Mouse (Mus musculus): ENCODE results near the gene Hist1h4f. TPM values are rescaled to one million over a fixed set of nuclear protein-coding genes. Genes with fewer than 3 reads are reported as not detected.
"Not testable (repeated sequence)": the region's sequence is repeated elsewhere in the genome, so short reads cannot be mapped to it uniquely, and the experiment has no call there.

Gene Hist1h4f
- polyA plus RNA-seq, 1 experiment from 2014 or later = 2.7 TPM

DNA sequence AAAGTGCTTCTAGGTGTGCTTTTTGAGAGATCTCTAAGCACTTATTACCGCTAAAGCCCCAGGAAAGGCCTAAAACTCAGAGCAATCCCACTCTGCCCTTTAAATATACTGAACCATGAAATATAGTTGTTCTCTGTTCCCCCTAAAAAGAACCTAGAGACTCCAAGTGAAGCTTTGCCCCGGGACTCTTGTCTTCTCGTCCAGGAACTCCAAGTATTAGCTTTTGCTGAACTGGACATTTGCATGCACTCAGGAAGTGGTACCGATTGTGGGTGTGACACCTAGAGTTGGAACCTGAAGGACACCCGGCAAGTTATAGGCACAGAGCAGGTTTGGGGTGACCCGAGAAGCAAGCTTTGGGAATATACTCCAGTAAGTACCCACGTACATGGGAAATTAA, 39.8 kb upstream of the Hist1h4f start:
- no peak overlapping the region for H3K4me3 ChIP-seq (ENCODE audit: low read depth, low read length)
- no peaks in the 10 kb centered on the region for H3K36me3 ChIP-seq (ENCODE audit: insufficient read depth)
- H3K4me2 ChIP-seq = no peak overlapping the region
- H3K9ac ChIP-seq = no peak overlapping the region
- ATAC-seq (ENCODE audit: insufficient read depth) (no peak), DNase-seq (no peak)
- no peak for TF ChIP-seq CTCF (IDR thresholded peaks at IDR 0.05; ENCODE audit: low read depth)
- no peaks in the 10 kb centered on the region for H3K9me3 ChIP-seq (ENCODE audit: low read depth, low read length)
- H3K27ac ChIP-seq (ENCODE audit: low read depth) = no peak overlapping the region
- peaks cover 4% of the 10 kb centered on the region; the same call in 1 of the 2 replicates for H3K4me1 ChIP-seq (ENCODE audit: insufficient read depth)
- H3K27me3 ChIP-seq (ENCODE audit: insufficient read depth, low read length) = no peaks in the 10 kb centered on the region
- WGBS = 87% methylated on average over 7 of the region's 7 CpGs

- peak overlapping the region; percentile 90 for H3K4me2 ChIP-seq
- DNase-seq (peak; percentile 28), ATAC-seq (ENCODE audit: insufficient read depth) (no peak)
- H3K36me3 ChIP-seq (ENCODE audit: insufficient read depth) = no peaks in the 10 kb centered on the region
- no peak for TF ChIP-seq CTCF (IDR thresholded peaks at IDR 0.05; ENCODE audit: low read depth)
- peak overlapping the region; percentile 99 for H3K27ac ChIP-seq (ENCODE audit: low read depth)
- H3K4me1 ChIP-seq (ENCODE audit: insufficient read depth) = peaks cover 12% of the 10 kb centered on the region
- no peaks in the 10 kb centered on the region for H3K27me3 ChIP-seq (ENCODE audit: insufficient read depth, low read length)
- peak overlapping the region; percentile 69 for H3K9ac ChIP-seq
- H3K9me3 ChIP-seq (ENCODE audit: low read depth, low read length) = no peaks in the 10 kb centered on the region
- H3K4me3 ChIP-seq (ENCODE audit: low read depth, low read length) = peak overlapping the region; percentile 50
- 4% methylated on average over 1 of the region's 1 CpGs for WGBS
Measured at GRCm38 (mm10) chr13:23586940-23587225, 35.4 kb upstream of the Hist1h4f start.

DNA sequence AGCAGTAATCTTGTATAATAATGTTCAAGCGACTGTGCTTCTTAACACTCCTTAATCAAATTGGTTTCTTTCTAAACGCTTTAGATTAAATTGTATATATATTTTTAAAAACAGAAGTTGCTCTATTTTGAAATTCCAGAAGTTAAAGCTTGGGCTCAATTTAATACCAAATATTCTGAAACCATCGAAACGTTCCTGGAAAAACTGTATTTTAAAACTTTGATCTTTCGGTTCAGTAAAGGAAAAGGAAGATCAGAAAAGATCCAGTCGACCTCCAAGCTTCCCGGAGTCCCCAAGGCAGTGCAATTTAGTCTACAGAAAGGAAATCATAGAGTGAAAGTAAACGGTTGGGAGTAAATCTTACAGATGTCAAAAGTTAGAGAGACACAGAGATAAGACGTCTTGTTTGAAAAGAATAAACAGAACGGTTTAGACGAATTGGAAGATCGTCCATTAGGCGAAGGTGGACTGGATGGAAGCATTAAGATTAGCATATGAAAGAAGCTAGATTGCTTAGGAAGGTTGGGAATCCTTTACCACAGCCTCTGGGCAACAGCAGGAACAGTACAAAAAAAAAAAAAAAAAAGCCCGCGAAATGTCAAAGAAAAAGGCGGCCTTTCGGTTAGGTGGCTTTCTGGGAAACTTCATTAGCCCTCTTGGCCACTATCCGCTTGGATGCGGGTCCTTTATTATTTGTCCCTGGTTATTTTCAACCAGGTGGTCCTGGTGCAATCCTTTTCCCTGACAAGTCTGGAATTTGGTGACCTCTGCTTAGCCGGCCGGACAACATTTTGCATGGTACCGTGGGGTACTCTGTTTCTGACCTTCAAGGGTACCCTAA, 34.9 kb upstream of the Hist1h4f start:
- WGBS = 2% methylated on average over 22 of the region's 22 CpGs
- Histone ChIP-seq H3K4me3 (ENCODE audit: low read depth, low read length) (peak overlapping the region; percentile 50), H3K9ac (peak overlapping the region; percentile 69), H3K9me3 (ENCODE audit: low read depth, low read length) (no peaks in the 10 kb centered on the region), H3K4me2 (peak overlapping the region; percentile 90), H3K36me3 (ENCODE audit: insufficient read depth) (no peaks in the 10 kb centered on the region), H3K27ac (ENCODE audit: low read depth) (peak overlapping the region; percentile 99), H3K4me1 (ENCODE audit: insufficient read depth) (peaks cover 12% of the 10 kb centered on the region), H3K27me3 (ENCODE audit: insufficient read depth, low read length) (no peaks in the 10 kb centered on the region)
- ATAC-seq (ENCODE audit: insufficient read depth) (no peak), DNase-seq (peak; percentile 67)
- no peak for TF ChIP-seq CTCF (IDR thresholded peaks at IDR 0.05; ENCODE audit: low read depth)

- not testable (repeated sequence) for H3K36me3 ChIP-seq (ENCODE audit: insufficient read depth); H3K27me3 ChIP-seq (ENCODE audit: insufficient read depth, low read length); H3K9me3 ChIP-seq (ENCODE audit: low read depth, low read length)
- Histone ChIP-seq H3K9ac (peak overlapping the region; percentile 80), H3K27ac (ENCODE audit: low read depth) (peak overlapping the region; percentile 99), H3K4me3 (ENCODE audit: low read depth, low read length) (peak overlapping the region; percentile 50), H3K4me2 (peak overlapping the region; percentile 90), H3K4me1 (ENCODE audit: insufficient read depth) (peaks cover 12% of the 10 kb centered on the region)
- DNase-seq (peak; percentile 96), ATAC-seq (ENCODE audit: insufficient read depth) (peak; percentile 86)
- WGBS = 0% methylated on average over 27 of the region's 36 CpGs
Measured at GRCm38 (mm10) chr13:23585442-23586098, 34.1 kb upstream of the Hist1h4f start.

DNA sequence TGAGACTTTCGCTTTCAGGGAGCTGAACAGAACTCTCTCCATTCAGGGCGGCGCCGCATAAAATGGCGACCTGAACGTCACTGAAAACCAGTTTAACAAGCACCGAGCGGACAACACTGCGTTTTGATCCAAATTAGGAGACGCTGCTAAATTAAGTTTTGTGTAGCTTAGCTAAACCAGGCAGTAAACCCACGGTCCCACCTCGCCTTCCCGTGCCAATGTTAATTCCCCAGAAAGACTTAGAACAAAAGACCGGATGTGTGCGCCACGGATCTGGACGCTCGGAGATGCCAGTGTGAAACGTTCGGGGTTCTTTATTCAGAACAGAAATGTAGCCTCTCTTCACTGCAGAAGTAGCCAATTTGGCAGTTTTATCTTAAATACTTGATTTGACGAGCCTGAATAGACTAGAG, 33.6 kb upstream of the Hist1h4f start:
- Histone ChIP-seq H3K36me3 (ENCODE audit: insufficient read depth) (no peaks in the 10 kb centered on the region), H3K4me3 (ENCODE audit: low read depth, low read length) (peak overlapping the region; percentile 50), H3K9ac (peak overlapping the region; percentile 80), H3K4me2 (peak overlapping the region; percentile 90), H3K27me3 (ENCODE audit: insufficient read depth, low read length) (no peaks in the 10 kb centered on the region), H3K4me1 (ENCODE audit: insufficient read depth) (peaks cover 12% of the 10 kb centered on the region), H3K9me3 (ENCODE audit: low read depth, low read length) (no peaks in the 10 kb centered on the region), H3K27ac (ENCODE audit: low read depth) (peak overlapping the region; percentile 99)
- peak; percentile 90 for DNase-seq
- no peak for ATAC-seq (ENCODE audit: insufficient read depth)
- TF ChIP-seq CTCF (IDR thresholded peaks at IDR 0.05; ENCODE audit: low read depth) = no peak
- WGBS = under 1% methylated on average over 21 of the region's 21 CpGs

GRCm38 (mm10) chr13:23584331-23584730, 32.9 kb upstream of the Hist1h4f start:
- peak overlapping the region; percentile 90 for H3K4me2 ChIP-seq
- DNase-seq (peak; percentile 64), ATAC-seq (ENCODE audit: insufficient read depth) (no peak)
- H3K4me3 ChIP-seq (ENCODE audit: low read depth, low read length) = peak overlapping the region; percentile 50
- peak overlapping the region; percentile 80 for H3K9ac ChIP-seq
- TF ChIP-seq CTCF (IDR thresholded peaks at IDR 0.05; ENCODE audit: low read depth) = no peak
- H3K27ac ChIP-seq (ENCODE audit: low read depth) = peak overlapping the region; percentile 99
- H3K27me3 ChIP-seq (ENCODE audit: insufficient read depth, low read length) = no peaks in the 10 kb centered on the region
- H3K36me3 ChIP-seq (ENCODE audit: insufficient read depth) = no peaks in the 10 kb centered on the region
- no peaks in the 10 kb centered on the region for H3K9me3 ChIP-seq (ENCODE audit: low read depth, low read length)
- peaks cover 12% of the 10 kb centered on the region for H3K4me1 ChIP-seq (ENCODE audit: insufficient read depth)

DNA sequence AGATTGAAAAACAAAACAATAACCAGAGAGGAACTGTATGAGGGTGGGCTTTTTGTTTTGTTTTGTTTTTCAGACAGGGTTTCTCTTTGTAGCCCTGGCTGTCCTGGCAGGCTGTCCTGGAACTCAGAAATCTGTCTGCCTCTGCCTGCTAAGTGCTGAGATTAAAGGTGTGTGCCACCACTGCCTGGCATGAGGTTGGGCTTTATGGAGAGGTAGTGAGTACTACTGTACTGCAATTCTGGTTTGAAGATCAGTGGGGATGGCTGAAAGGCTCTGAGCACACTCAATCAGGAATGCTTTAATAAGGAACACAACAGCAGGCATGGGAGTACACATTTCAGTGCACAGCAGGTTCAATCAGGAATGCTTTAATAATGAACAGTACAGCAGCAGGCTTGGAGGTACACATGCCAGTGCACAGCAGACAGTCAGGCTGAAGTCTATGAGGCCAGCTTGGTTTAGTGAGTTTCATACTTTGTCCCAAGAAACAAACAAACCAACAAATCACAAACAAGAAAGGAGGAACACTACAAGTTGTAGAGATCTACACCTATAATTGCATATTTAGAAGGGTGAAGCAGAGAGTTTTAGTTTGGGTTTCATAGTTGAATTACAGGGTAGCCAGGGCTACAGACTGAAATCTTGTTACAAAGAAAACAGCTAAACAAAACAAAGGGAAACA, 32.1 kb upstream of the Hist1h4f start:
- ATAC-seq (ENCODE audit: insufficient read depth) (no peak), DNase-seq (peak; percentile 9)
- Histone ChIP-seq H3K36me3 (ENCODE audit: insufficient read depth) (no peaks in the 10 kb centered on the region), H3K9me3 (ENCODE audit: low read depth, low read length) (no peaks in the 10 kb centered on the region), H3K4me3 (ENCODE audit: low read depth, low read length) (peak overlapping the region; percentile 58; the same call in 1 of the 2 replicates), H3K9ac (peak overlapping the region; percentile 84; the same call in 1 of the 2 replicates), H3K4me1 (ENCODE audit: insufficient read depth) (peaks cover 12% of the 10 kb centered on the region), H3K4me2 (peak overlapping the region; percentile 86), H3K27me3 (ENCODE audit: insufficient read depth, low read length) (no peaks in the 10 kb centered on the region), H3K27ac (ENCODE audit: low read depth) (peak overlapping the region; percentile 99)
- no peak for TF ChIP-seq CTCF (IDR thresholded peaks at IDR 0.05; ENCODE audit: low read depth)
